Mouse (Mus musculus): ENCODE results near the gene Ern2.

Gene Ern2

DNA sequence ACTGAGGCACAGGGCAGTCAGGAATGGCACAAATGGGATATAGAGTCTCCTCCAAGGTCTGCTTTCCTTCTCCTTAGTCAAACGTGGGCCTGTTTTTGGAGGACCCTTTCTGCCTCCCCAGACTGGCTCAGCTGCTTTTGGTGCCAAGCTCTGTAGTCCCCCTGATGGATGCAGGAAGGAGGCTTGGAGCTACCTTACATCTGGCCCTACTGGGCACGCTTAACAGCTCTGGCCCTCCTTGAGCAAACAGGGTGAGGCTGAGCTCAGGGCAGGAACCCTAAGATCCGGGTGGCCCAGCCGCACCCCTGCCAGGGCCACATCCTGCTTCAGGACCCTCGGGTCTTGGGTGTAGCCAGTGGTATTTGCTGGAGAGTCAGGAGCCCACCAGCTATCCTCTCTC is 1.4 kb downstream of the Ern2 start:
- no peak for TF ChIP-seq GATA4 (IDR thresholded peaks at IDR 0.05; ENCODE audit: insufficient replicate concordance, low read length)

DNA sequence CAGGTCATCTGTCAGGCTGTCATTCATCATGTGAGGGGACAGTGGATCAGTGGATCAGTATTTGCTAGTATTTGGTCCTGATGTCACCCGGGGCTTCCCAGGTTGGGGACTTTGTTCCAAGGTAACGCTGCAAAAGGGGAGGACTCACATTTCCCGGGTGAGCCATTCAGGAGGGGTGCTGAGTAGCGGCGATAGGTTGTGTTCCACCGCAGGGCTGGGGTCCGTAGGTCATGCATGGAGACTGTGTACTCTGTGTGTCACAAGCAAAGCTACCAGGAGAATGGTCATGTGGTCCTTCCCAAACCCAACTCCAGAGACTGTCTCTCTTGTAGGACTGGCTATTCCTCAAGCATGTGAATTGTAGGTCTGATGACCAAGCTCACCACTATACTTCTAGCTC is 5.3 kb downstream of the Ern2 start:
- TF ChIP-seq GATA4 (IDR thresholded peaks at IDR 0.05; ENCODE audit: insufficient replicate concordance, low read length) = no peak

DNA sequence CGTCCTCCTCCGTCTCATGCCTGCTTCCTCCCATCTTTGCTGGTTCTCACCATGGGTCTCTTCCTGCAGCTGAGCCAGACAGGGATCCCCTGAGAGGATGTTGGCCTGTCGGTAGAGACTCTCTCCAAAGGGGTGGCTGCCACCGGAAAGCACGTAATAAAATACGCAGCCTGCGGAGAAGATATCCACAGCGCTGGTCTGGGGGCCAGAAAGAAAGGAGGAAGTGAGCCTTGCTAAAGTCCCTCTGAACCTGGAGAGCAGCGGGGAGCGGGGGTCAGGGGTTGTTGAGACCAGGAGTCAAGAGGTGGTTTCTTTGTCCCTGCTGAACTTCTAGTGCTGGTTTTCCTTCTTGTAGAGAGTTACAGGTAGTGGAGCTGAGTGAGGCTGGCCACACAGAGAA is 14.4 kb downstream of the Ern2 start:
- TF ChIP-seq GATA4 (IDR thresholded peaks at IDR 0.05; ENCODE audit: insufficient replicate concordance, low read length) = no peak

DNA sequence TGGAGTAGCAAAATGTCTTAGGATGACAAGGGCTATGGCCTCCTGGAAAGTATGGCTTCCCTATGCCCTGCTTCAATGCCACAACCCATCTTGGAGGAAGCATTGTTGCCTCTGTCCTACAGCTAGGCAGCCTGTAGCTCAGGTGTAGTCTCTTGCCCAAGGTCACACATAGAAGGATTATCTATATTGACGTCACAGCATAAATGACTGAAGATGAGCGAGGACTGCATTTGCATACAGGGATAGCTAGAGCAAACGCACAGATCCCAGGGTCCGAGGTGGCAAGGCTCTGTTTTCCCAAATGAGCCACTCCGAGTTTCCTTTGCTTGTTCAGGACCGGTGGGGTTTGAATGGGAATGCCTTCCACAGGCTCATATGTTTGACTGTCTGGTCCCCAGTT is 15.3 kb downstream of the Ern2 start:
- TF ChIP-seq GATA4 (IDR thresholded peaks at IDR 0.05; ENCODE audit: insufficient replicate concordance, low read length) = no peak

DNA sequence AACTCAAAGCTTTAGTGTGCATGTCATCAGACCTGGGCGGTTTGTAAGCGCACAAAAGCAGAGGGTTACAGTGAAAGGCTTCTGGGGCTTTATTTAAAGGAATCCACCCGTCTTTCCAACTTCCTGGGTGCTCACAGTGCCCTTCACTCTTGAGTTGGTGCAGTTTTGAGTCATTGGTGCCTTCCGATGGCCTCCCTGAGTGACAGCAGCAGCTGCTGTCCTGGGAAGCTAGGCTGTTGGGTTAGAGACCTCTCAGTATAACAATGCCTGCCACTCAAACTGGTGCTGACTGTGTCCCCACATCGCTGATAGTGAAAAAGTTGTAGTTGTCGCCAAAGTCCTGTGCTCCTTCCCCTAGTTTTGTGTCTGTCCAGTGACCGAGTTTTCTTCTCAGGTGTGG is 18.8 kb downstream of the Ern2 start:
- TF ChIP-seq GATA4 (IDR thresholded peaks at IDR 0.05; ENCODE audit: insufficient replicate concordance, low read length) = no peak

DNA sequence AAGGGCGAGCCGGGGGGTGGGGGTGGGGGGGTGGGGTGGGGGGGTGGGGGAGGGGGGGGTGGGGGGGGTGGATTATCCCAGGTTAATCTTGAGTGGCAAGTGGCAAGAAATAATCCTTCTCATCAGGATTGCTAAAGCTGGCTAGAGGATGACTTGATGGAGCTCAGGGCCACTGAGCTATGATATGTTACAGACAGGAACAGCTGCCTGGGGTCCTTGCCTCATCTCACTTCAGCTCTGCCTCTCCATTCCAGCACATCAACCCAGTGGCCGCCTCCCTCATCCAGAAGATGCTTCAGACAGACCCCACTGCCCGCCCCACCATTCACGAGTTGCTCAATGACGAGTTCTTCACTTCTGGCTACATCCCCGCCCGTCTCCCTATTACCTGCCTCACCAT is 22.2 kb downstream of the Ern2 start:
- no peak for TF ChIP-seq GATA4 (IDR thresholded peaks at IDR 0.05; ENCODE audit: insufficient replicate concordance, low read length)

- TF ChIP-seq GATA4 (IDR thresholded peaks at IDR 0.05; ENCODE audit: insufficient replicate concordance, low read length) = no peak
Observed at GRCm38 (mm10) chr7:122160037-122160436, 26.0 kb downstream of the Ern2 start.

- no peak for TF ChIP-seq GATA4 (IDR thresholded peaks at IDR 0.05; ENCODE audit: insufficient replicate concordance, low read length)
Observed at GRCm38 (mm10) chr7:122158915-122159902, 26.8 kb downstream of the Ern2 start, which contains the start of gene Plk1. Gene Plk1 (plus strand): TSS chr7:122159439.

GRCm38 (mm10) chr7:122158488-122158887 is 27.5 kb downstream of the Ern2 start:
- no peak for TF ChIP-seq GATA4 (IDR thresholded peaks at IDR 0.05; ENCODE audit: insufficient replicate concordance, low read length)

DNA sequence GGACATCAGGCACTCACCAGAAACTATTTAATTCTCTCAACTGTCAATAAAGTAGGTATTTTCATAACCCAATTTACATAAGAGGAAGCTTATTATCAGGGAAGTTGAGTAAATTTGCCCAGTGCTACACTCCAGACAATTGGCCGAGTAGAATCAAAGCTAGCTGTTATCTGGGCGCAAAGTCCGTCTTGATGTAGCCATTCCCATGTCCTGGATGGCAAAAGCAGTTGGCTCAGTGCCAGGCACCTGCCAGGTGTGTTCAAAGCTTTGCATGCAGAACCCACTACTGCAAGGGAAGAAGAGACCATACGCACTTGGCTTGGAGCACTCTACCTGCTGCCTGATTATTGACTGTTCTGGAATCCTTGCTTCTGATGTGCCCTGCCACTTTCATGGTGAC is 33.5 kb downstream of the Ern2 start:
- TF ChIP-seq GATA4 (IDR thresholded peaks at IDR 0.05; ENCODE audit: insufficient replicate concordance, low read length) = peak; percentile 22; the same call in 1 of the 2 replicates

- no peak for TF ChIP-seq GATA4 (IDR thresholded peaks at IDR 0.05; ENCODE audit: insufficient replicate concordance, low read length)
Observed at GRCm38 (mm10) chr7:122140991-122141390, 45.0 kb downstream of the Ern2 start.

DNA sequence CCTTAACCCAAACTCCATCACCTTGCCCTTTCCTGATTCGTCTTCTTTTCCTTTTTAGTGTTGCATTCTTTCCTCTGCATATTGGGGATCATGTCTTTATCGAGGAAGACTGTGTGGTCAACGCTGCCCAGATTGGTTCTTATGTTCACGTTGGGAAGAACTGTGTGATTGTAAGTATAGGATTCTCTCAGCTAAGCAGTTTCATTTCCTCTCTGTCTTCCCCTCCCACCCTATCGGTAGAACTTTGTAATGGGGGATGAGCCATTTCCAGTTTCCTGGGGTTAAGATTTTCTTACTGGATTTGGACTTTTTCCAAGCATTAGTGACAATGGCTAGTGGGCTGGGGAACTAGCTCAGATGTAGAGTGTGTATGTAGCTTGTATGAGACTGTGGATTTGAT is 47.8 kb downstream of the Ern2 start:
- TF ChIP-seq GATA4 (IDR thresholded peaks at IDR 0.05; ENCODE audit: insufficient replicate concordance, low read length) = no peak

GRCm38 (mm10) chr7:122137071-122137470 is 48.9 kb downstream of the Ern2 start:
- no peak for TF ChIP-seq GATA4 (IDR thresholded peaks at IDR 0.05; ENCODE audit: insufficient replicate concordance, low read length)

- no peak for TF ChIP-seq GATA4 (IDR thresholded peaks at IDR 0.05; ENCODE audit: insufficient replicate concordance, low read length)
Observed at GRCm38 (mm10) chr7:122135070-122135469, 50.9 kb downstream of the Ern2 start.

DNA sequence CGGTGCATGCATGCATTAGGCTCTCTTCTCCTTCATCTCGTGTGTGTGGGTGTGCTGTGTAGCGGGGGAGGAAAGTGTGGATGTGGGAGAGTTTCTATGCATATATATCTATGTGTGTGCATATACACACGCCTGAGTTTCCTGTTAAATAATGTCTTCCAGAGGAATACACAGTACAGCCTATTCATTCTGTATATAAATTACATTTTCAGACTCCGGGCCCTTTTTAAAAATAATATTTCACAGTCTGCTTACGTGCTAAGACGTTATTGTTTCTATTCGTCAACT is 52.7 kb downstream of the Ern2 start:
- TF ChIP-seq GATA4 (IDR thresholded peaks at IDR 0.05; ENCODE audit: insufficient replicate concordance, low read length) = no peak

- TF ChIP-seq GATA4 (IDR thresholded peaks at IDR 0.05; ENCODE audit: insufficient replicate concordance, low read length) = peak; percentile 39; the same call in 1 of the 2 replicates
Observed at GRCm38 (mm10) chr7:122132497-122133337, 53.3 kb downstream of the Ern2 start, which contains the start of the genes Palb2 and Dctn5. Gene Palb2 (minus strand): TSS chr7:122132985. Gene Dctn5 (plus strand): TSS chr7:122133041.

Data from liver, adult (tissue).